Mouse (Mus musculus) embryo, embryonic 10.5 days (tissue): ENCODE measurements at regions not wholly inside any gene's neighbourhood (a gene's known extent, or its start where the extent isn't known, plus 50 kb on each side); places are given as distances from the start of the nearest gene placed in this dataset.

Experiments used
- DNase-seq: peaks from one replicate; pipeline ENCODE4 v3.0.0-alpha.2; 2015; ENCODE audit warnings: low spot score

GRCm38 (mm10) chr4:142860441-142860840 is 352.4 kb downstream of the Prdm2 start:
- DNase-seq: no peak

- DNase-seq: no peak
These were observed 356.2 kb downstream of the Prdm2 start for GRCm38 (mm10) chr4:142856626-142857025.

GRCm38 (mm10) chr4:142855635-142856034 is 357.2 kb downstream of the Prdm2 start:
- no peak for DNase-seq

- no peak for DNase-seq
These were observed 358.9 kb downstream of the Prdm2 start for GRCm38 (mm10) chr4:142853924-142854323.

- no peak for DNase-seq
These were observed 367.6 kb downstream of the Prdm2 start for GRCm38 (mm10) chr4:142845066-142845696.

- DNase-seq: no peak
These were observed 373.3 kb downstream of the Prdm2 start for GRCm38 (mm10) chr4:142839540-142839939.

- no peak for DNase-seq
These were observed 374.3 kb downstream of the Prdm2 start for GRCm38 (mm10) chr4:142838363-142838964.

GRCm38 (mm10) chr4:142837636-142838035 is 375.2 kb downstream of the Prdm2 start:
- no peak for DNase-seq

- DNase-seq: no peak
These were observed 383.1 kb downstream of the Prdm2 start for GRCm38 (mm10) chr4:142829711-142830110.

GRCm38 (mm10) chr4:142828969-142829368 is 383.8 kb downstream of the Prdm2 start:
- DNase-seq: no peak

- DNase-seq: peak; percentile 45
These were observed 386.4 kb downstream of the Prdm2 start for GRCm38 (mm10) chr4:142826250-142826893.

- peak; percentile 12 for DNase-seq
These were observed 387.0 kb downstream of the Prdm2 start for GRCm38 (mm10) chr4:142825786-142826185.

GRCm38 (mm10) chr4:142818440-142818839 is 394.4 kb downstream of the Prdm2 start:
- no peak for DNase-seq

- no peak for DNase-seq
These were observed 395.8 kb downstream of the Prdm2 start for GRCm38 (mm10) chr4:142816986-142817385.

- no peak for DNase-seq
These were observed 409.0 kb downstream of the Prdm2 start for GRCm38 (mm10) chr4:142803819-142804218.

- peak; percentile 19 for DNase-seq
These were observed 413.5 kb downstream of the Prdm2 start for GRCm38 (mm10) chr4:142799291-142799690.

GRCm38 (mm10) chr4:142798834-142799233 is 414.0 kb downstream of the Prdm2 start:
- DNase-seq: no peak

GRCm38 (mm10) chr4:142792606-142792970 is 420.2 kb downstream of the Prdm2 start:
- DNase-seq: no peak

GRCm38 (mm10) chr4:142791823-142792605 is 420.8 kb downstream of the Prdm2 start:
- DNase-seq: no peak

GRCm38 (mm10) chr4:142789048-142789447 is 423.7 kb downstream of the Prdm2 start:
- no peak for DNase-seq

- DNase-seq: no peak
These were observed 427.4 kb downstream of the Prdm2 start for GRCm38 (mm10) chr4:142785386-142785785.

- DNase-seq: peak; percentile 73
These were observed 435.9 kb downstream of the Prdm2 start for GRCm38 (mm10) chr4:142776711-142777411.
